Mouse (Mus musculus): ENCODE results near the gene Unc93b1. TPM values are rescaled to one million over a fixed set of nuclear protein-coding genes. Genes with fewer than 3 reads are reported as not detected.

Unc93b1 gene
- polyA plus RNA-seq (2017; shearing (Covaris generic)): 29.4 TPM

DNA sequence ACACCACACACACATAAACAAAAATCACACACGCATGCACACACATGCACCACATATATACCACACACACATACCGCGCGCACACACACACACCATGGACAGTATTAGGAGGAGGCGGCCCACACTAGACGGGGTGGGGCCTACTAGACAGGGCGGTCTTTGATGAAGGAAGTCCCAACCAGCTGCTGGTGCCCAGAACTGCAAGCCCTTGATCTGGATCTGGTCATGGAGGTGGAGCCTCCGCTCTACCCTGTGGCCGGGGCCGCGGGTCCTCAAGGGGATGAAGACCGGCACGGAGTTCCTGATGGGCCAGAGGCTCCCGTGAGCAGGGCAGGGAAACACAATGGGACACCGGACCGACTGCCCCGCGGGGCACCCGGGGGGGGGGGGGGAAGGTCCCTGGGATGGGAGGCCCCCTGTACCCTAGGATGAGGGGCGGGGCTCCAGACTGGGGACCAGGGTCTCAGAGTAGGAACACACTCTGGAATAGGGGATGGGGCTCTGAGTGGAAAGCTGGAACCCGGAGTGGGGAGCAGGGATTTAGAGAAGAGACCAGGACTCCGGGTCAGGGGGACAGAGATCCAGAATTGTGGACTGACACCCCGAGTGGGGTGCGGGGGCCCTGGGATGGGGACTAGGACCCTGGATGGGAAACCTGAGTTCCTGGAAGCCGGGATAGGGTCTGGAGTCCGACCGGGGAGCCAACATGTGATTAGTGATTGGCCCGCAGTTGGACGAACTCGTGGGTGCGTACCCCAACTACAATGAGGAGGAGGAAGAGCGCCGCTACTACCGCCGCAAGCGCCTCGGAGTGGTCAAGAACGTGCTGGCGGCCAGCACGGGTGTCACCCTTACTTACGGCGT lies at the start of gene Unc93b1:
Gene Unc93b1 (plus strand): TSS at position 155 of the 864 bp plus-strand sequence.

DNA sequence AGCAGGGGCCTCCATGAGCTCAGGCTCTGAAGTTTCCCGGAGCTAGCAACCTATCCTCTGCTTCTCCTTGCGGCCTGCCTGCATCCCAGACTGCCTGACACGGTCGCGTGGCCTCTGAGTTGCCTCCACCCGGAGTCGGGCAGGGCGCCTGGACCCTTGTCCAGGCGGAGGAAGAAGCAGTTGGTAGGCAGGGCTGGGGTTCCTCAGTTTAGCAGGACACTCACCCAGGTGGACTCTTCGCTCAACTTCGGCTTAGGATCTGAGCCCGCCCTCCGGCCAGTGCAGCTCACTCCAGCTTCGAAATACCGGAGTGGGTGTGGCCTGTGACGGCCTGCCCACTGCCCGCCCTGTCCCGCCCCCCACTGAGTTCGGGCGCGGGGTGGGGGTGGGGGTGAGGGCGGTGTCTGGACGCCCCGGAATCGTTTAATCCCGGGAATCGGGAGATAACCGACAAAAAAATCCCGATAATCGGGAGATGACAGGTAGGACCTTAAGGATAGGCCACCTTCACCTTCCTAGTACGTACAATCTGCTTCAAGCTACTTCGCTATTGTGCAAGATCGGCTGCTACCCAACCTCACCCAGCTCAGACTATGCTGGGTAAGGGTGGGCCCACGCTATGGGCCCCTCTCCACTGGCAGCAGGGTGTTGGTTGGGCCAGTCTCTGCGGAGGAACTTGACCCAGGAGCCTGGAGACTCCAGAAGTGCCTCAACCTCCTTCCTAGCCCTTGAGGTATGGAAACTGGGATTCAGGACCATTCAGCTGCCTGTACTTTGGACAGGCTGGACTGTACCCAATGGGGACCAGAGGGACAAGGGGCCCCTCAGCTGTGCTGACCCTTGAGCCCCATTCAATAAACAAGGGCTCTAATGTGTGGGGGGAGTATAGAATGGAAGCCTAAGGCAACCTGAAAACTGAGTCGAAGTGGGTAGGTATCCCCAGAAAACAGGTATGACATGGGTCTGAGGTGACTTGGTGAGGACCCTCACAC lies 27.9 kb upstream of the Unc93b1 start, which contains the start of gene Tcirg1:
Gene Tcirg1 (minus strand): TSS at position 339 of the 992 bp plus-strand sequence.

DNA sequence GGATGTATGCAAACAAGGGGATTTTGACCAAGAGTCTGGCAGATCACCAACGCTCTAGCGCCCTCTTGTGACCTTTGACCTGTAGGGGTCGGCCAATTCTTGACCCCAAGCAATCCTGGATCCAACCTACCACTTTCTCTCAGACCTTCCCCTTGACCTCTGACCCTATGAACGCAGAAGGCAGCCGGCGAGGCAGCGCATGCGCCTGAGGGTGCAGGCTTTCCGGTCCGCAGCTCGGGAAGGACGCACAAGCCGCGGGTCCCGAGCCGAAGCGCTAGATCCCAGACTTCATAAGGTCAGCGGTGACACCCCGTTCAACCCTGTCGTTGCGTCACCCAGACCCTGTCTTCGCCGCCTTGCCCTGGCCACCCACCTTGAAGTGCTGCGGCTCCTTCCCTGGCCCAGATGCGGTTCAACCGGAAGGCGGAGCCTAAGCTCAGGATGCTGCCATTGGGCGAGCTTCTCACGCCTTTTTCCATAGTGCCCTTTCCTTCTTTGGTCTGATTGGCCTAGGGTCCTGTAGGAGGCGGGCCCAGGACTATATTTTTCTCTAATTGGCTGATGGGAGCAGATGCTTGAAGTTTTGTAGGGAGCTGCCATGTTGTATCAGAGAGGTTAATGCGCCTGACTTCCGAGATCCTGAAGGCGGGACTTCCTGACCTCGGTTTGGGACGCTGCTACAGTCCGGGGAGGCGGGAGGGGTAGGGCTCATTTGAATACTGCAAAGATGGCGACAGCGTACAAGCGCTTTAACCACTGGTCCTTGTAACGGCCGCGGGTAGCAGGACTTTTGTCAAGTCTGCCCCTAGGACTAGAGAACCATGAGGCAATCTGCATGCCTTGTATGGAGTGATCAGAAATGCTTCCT lies 22.4 kb upstream of the Unc93b1 start, which contains the start of gene Ndufs8:
Gene Ndufs8 (minus strand): TSS at position 438 of the 868 bp plus-strand sequence.

DNA sequence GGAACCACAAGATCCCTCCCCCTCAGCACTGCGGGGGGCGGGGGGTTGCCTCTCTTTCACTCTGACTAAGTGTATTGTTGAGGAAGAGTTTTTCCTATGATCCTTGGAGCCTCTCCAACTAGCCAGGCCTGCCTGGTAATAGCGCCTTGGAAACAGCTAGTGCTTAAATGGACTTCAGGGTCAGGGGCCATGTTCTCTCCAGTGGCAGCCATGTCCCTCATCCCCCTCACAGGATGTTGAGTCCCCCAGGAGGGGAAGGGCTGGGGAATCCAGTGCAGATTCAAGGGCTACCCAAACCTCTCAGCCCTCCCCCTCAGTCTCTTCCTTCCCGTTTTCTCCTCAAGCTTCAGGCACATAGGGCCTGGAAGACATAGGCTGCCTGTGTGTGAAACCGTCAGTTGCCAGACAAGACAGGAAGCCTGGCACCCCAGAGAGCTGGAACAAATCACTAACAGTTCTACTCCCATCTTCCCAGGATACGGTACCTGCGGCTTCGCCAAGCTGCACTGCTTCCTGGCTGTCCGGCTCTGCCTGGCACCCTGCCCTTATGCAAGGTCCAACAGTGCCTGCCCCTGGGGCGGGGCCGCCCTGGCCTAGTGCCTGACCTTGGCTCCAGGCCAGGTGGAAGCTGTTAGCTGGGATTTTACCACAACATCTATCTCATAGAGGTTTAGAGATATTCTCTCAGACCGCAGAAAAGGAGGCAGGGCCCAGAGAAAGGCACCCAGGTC lies 5.6 kb upstream of the Unc93b1 start, which contains the start of gene Aldh3b1:
Gene Aldh3b1 (minus strand): TSS at position 598 of the 731 bp plus-strand sequence.

DNA sequence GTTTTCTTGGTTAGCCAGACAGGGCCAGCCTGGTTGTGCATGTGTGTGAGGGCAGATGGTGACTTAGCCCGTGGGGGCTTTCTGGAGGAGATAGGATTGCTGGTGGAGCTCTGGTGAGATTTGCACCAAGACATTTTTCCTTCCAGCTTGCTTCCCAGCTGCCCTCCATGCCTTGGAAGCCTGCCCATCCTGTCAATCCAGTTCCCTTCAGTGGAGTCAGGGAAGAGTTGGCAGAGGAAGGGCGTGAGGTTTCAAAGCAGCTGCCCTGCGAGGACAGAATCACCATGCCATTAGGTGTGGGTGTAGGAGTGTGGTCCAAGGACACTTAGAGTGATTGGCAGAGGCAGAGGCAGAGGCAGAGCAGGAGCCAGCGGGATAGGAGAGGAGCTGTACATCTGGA lies 23.5 kb downstream of the Unc93b1 start, which contains the start of gene Aldh3b3:
Gene Aldh3b3 (plus strand): TSS at position 176 of the 400 bp plus-strand sequence.

DNA sequence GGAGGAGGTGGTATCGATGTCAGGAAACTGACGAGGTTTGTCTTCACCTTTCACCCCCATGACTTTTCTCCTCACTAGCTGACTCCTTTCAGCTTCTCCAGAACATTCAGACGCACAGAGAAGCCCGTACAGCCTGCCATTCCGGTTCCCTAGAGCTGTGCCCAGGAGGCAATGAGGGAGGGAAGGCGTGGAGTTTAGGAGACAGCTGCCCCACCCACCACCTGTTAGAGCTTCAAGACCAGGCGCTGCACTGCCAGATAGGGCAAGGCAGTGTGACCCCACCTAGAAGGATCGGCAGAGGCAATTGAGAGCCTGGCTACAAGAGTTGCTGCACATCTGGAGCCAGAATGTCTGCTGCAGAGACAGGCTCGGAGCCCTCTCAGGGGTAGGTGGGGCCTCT lies 37.2 kb downstream of the Unc93b1 start, which contains the start of gene Aldh3b2:
Gene Aldh3b2 (plus strand): TSS at position 100 of the 400 bp plus-strand sequence.

DNA sequence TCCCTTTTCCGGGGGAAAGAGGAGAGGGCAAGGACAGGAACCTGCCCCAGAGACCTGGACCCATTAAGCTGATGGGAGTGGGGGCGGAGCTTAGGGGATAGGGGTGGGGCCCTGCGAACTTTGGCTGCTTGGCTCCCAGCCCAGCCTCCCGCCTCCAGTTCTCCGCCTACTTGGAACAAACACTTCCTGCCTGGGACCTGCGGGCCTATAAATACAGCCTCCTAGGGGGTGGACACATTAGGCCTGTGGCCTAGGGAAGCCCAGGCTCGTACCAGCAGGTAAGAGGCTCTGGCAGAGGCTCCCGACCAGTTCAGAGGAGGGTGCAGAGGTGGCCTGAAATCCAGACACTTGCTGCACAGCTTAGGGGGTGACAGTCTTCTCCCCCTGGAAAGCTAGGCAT lies 51.3 kb downstream of the Unc93b1 start, which contains the start of gene Acy3:
Gene Acy3 (plus strand): TSS at position 237 of the 400 bp plus-strand sequence.

DNA sequence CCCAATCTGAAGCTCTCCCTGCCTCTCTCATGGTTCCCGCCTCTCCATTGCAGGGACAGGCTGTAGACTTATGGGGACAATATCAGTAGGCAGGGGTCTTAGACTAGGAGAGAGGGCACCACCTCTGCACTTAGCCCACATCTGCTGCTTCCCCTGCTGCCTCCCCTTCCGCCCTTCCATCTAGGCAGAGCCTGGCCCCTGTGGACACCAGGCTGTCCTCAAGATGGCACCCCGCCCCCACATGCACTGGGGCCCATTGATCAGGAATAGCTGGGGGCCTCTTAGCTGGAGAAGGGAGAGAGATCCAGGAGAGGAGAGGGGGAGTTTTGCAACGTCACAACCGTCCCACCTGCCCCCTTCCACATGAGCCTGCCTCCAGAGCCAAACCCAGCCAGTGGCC lies 57.4 kb downstream of the Unc93b1 start, which contains the start of gene Tbx10:
Gene Tbx10 (plus strand): TSS at position 337 of the 400 bp plus-strand sequence.

Other genes starting within 250 kb of the Unc93b1 start
- 0.92 TPM for gene Lrp5, start 248.6 kb upstream of the Unc93b1 start, polyA plus RNA-seq (2017; shearing (Covaris generic))
- 26.5 TPM for gene 1810055G02Rik, start 226.9 kb upstream of the Unc93b1 start, polyA plus RNA-seq (2017; shearing (Covaris generic))
- gene Kmt5b, start 167.8 kb upstream of the Unc93b1 start, polyA plus RNA-seq (2017; shearing (Covaris generic)): 101 TPM
- 38.9 TPM for gene Chka, start 83.4 kb upstream of the Unc93b1 start, polyA plus RNA-seq (2017; shearing (Covaris generic))
- gene Tcirg1, start 28.1 kb upstream of the Unc93b1 start, polyA plus RNA-seq (2017; shearing (Covaris generic)): 67.3 TPM
- gene Ndufs8, start 22.4 kb upstream of the Unc93b1 start, polyA plus RNA-seq (2017; shearing (Covaris generic)): 102 TPM
- not detected for gene Aldh3b1, start 5.4 kb upstream of the Unc93b1 start, polyA plus RNA-seq (2017; shearing (Covaris generic))
- not detected for gene Aldh3b3, start 23.5 kb downstream of the Unc93b1 start, polyA plus RNA-seq (2017; shearing (Covaris generic))
- gene Aldh3b2, start 37.1 kb downstream of the Unc93b1 start, polyA plus RNA-seq (2017; shearing (Covaris generic)): not detected
- not detected for gene Acy3, start 51.4 kb downstream of the Unc93b1 start, polyA plus RNA-seq (2017; shearing (Covaris generic))
- gene Tbx10, start 57.6 kb downstream of the Unc93b1 start, polyA plus RNA-seq (2017; shearing (Covaris generic)): not detected
- 10.5 TPM for gene Nudt8, start 65.4 kb downstream of the Unc93b1 start, polyA plus RNA-seq (2017; shearing (Covaris generic))
- 1.0 TPM for gene Gm49405, start 65.4 kb downstream of the Unc93b1 start, polyA plus RNA-seq (2017; shearing (Covaris generic))
- gene Doc2g, start 68.1 kb downstream of the Unc93b1 start, polyA plus RNA-seq (2017; shearing (Covaris generic)): 2.4 TPM
- gene Ndufv1, start 77.6 kb downstream of the Unc93b1 start, polyA plus RNA-seq (2017; shearing (Covaris generic)): 104 TPM
- 355 TPM for gene Gstp1, start 102.8 kb downstream of the Unc93b1 start, polyA plus RNA-seq (2017; shearing (Covaris generic))
- 3.3 TPM for gene Gstp2, start 110.8 kb downstream of the Unc93b1 start, polyA plus RNA-seq (2017; shearing (Covaris generic))
- 56.1 TPM for gene Gstp3, start 124.4 kb downstream of the Unc93b1 start, polyA plus RNA-seq (2017; shearing (Covaris generic))
- not detected for gene Cabp2, start 146.4 kb downstream of the Unc93b1 start, polyA plus RNA-seq (2017; shearing (Covaris generic))
- 441 TPM for gene Cdk2ap2, start 162.0 kb downstream of the Unc93b1 start, polyA plus RNA-seq (2017; shearing (Covaris generic))
- gene Pitpnm1, start 164.8 kb downstream of the Unc93b1 start, polyA plus RNA-seq (2017; shearing (Covaris generic)): 253 TPM
- 150 TPM for gene Aip, start 190.7 kb downstream of the Unc93b1 start, polyA plus RNA-seq (2017; shearing (Covaris generic))
- gene Gpr152, start 204.6 kb downstream of the Unc93b1 start, polyA plus RNA-seq (2017; shearing (Covaris generic)): not detected
- gene Cabp4, start 208.8 kb downstream of the Unc93b1 start, polyA plus RNA-seq (2017; shearing (Covaris generic)): not detected
- gene Coro1b, start 213.4 kb downstream of the Unc93b1 start, polyA plus RNA-seq (2017; shearing (Covaris generic)): 192 TPM
- 341 TPM for gene Ptprcap, start 218.4 kb downstream of the Unc93b1 start, polyA plus RNA-seq (2017; shearing (Covaris generic))
- gene Rps6kb2, start 228.2 kb downstream of the Unc93b1 start, polyA plus RNA-seq (2017; shearing (Covaris generic)): 46.8 TPM
- gene Carns1, start 240.3 kb downstream of the Unc93b1 start, polyA plus RNA-seq (2017; shearing (Covaris generic)): 15.2 TPM

Measured in effector memory CD4-positive, alpha-beta T cell, adult 5 months (primary cell).